Mouse (Mus musculus) kidney, adult 2 months (tissue): ENCODE measurements at regions not wholly inside any gene's neighbourhood (a gene's known extent, or its start where the extent isn't known, plus 50 kb on each side); places are given as distances from the start of the nearest gene placed in this dataset.
A peak's percentile ranks its signal among the peaks of the same experiment; 100 is the strongest.

Experiments
- DNase-seq: peaks from one replicate; pipeline ENCODE4 v3.0.0; 2021
- H3K27ac ChIP-seq: fragments of 200-500 bp; 2 replicates; pipeline ENCODE4 v1.5.1; 2012; ENCODE audit warnings: low read depth, low read length, control low read depth, inconsistent platforms; ENCODE audit not compliant: insufficient read depth
- H3K27me3 ChIP-seq: fragments of 200-500 bp; replicated peaks from 2 replicates; pipeline ENCODE4 v1.6.1; 2012; ENCODE audit warnings: mild to moderate bottlenecking, moderate library complexity, low read length, inconsistent platforms; ENCODE audit not compliant: control insufficient read depth, insufficient read depth
- H3K36me3 ChIP-seq: fragments of 200-500 bp; 2 replicates; pipeline ENCODE4 v1.6.1; 2012; ENCODE audit warnings: mild to moderate bottlenecking, moderate library complexity, low read length, inconsistent platforms; ENCODE audit not compliant: control insufficient read depth, insufficient read depth
- H3K4me1 ChIP-seq: fragments of 200-500 bp; 2 replicates; pipeline ENCODE4 v1.6.1; 2011; ENCODE audit warnings: low read length; ENCODE audit not compliant: control insufficient read depth, insufficient read depth
- H3K4me3 ChIP-seq: fragments of 200-500 bp; 2 replicates; pipeline ENCODE4 v1.5.1; 2011; ENCODE audit warnings: mild to moderate bottlenecking, low read depth, low read length, control low read depth; ENCODE audit not compliant: insufficient read depth
- CTCF ChIP-seq: fragments of 200-500 bp; conservative IDR thresholded peaks from 2 replicates; pipeline ENCODE4 v1.5.1; 2011; ENCODE audit warnings: low read depth, mild to moderate bottlenecking, control low read depth, low read length, moderate library complexity, mixed read lengths; ENCODE audit not compliant: insufficient read depth, insufficient read length
- POLR2A ChIP-seq: fragments of 200-500 bp; IDR thresholded peaks from one replicate; pipeline ENCODE4 v1.6.1; 2011; ENCODE audit warnings: low read depth, low read length, control low read depth
- WGBS: fragments of 180-500 bp; shearing (Covaris S2); methylation state at CpG from one replicate; pipeline ENCODE4 v1.1.7; 2018; 5-methylcytosine and 5-hydroxymethylcytosine counted together

GRCm38 (mm10) chr11:8719211-8719966 lies 55.1 kb upstream of the Tns3 start:
- no peak for DNase-seq
- no peak for TF ChIP-seq POLR2A
- no peak for TF ChIP-seq CTCF
- Histone ChIP-seq H3K4me1 (no peaks in the 10 kb centered on the region), H3K4me3 (no peak overlapping the region), H3K27me3 (no peaks in the 10 kb centered on the region; the same call in 1 of the 2 replicates), H3K36me3 (no peaks in the 10 kb centered on the region), H3K27ac (no peak overlapping the region)
- 75% methylated on average over 11 of the region's 11 CpGs for WGBS

GRCm38 (mm10) chr11:8717774-8718173 lies 53.4 kb upstream of the Tns3 start:
- H3K27me3 ChIP-seq, result no peaks in the 10 kb centered on the region
- H3K27ac ChIP-seq, result no peak overlapping the region
- H3K4me3 ChIP-seq, result no peak overlapping the region
- H3K4me1 ChIP-seq, result no peaks in the 10 kb centered on the region
- no peaks in the 10 kb centered on the region for H3K36me3 ChIP-seq
- 98% methylated on average over 3 of the region's 3 CpGs for WGBS
- no peak for DNase-seq
- no peak for TF ChIP-seq POLR2A
- TF ChIP-seq CTCF, result no peak

- TF ChIP-seq POLR2A (no peak), CTCF (no peak)
- Histone ChIP-seq H3K27me3 (no peaks in the 10 kb centered on the region), H3K4me3 (no peak overlapping the region), H3K36me3 (no peaks in the 10 kb centered on the region), H3K27ac (no peak overlapping the region), H3K4me1 (no peaks in the 10 kb centered on the region)
- no peak for DNase-seq
- WGBS, result 87% methylated on average over 5 of the region's 5 CpGs
These were observed 52.5 kb upstream of the Tns3 start for GRCm38 (mm10) chr11:8716858-8717257.

GRCm38 (mm10) chr11:8715775-8716174 lies 51.4 kb upstream of the Tns3 start:
- H3K36me3 ChIP-seq, result no peaks in the 10 kb centered on the region
- H3K4me1 ChIP-seq, result no peaks in the 10 kb centered on the region
- TF ChIP-seq CTCF (no peak), POLR2A (no peak)
- H3K27me3 ChIP-seq, result no peaks in the 10 kb centered on the region
- H3K27ac ChIP-seq, result 0 out of 2 replicates have a peak overlapping the region, but pooled peaks have one; percentile 20
- WGBS, result 68% methylated on average over 2 of the region's 2 CpGs
- no peak overlapping the region for H3K4me3 ChIP-seq
- DNase-seq, result no peak
